Mouse (Mus musculus) kidney, adult 8-10 months (tissue): ENCODE data around the gene Atp1a1.

ENCODE experiments used
- DNase-seq, 2 experiments: peaks; one replicate each; pipeline ENCODE4 v3.0.0; 2022

The Atp1a1 gene

DNA sequence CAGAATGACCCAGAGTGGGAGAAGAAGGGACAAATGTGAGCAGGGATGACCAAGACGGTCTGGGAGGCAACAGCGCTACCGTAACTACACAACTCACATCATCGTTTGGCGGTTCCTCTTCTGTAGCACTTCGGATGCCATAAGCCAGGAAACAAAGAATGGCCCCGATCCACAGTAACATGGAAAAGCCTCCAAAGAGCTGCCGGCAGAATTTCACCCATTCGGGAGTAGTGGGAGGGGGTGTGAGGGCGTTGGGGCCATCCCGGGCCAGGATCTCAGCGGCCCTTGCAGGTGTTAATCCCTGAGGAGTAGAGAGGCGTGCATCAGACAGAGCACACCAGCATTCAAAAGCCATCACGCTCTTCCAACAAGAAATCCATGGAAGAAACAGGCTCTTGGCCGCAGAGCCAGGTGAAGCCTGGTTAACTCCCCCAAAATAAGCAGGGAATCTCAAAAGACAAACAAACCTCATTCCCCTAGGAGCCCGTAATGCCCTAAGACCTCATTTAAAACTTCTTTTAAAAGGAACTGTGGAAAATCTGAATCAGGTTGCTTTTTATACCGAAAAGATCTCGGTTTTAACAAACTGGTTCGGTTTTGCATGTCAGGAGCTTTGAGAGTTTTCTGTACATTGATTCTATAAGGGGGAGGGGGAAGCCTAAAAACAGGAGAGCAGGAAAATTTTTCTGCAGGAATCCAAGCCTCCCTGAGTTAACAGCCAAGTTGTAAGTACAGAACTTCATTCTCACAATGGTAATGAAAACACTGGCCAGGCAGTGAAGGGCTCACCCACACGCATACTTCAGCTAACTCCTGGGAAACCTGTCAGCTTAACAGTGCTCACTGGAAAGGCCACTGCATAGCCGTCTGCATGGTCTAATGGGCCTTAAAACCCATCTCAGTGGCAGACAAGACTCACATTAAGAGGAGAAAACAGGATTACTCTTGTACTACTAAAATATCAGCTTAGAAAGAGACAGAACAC lies 11.9 kb downstream of the Atp1a1 start:
- no peak for DNase-seq

DNA sequence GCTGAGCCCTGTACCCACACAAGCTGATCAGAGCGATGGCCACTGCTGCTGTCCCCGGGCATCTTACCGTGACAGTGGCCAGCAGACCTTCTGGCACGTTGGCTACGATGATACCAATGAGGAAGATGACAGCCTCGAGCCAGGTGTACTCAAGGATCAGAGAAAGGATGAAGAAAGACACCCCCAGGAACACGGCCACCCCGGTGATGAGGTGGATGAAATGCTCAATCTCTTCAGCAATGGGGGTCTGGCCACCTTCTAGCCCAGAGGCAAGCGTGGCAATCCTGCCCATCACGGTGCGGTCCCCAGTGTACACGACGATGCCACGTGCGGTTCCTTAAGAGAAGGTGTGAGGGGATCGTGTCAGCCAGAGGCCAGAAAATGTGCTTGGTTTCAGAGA lies 14.1 kb downstream of the Atp1a1 start:
- no peak for DNase-seq

- no peak for DNase-seq
These were observed 16.2 kb downstream of the Atp1a1 start for GRCm38 (mm10) chr3:101588299-101588698.

DNA sequence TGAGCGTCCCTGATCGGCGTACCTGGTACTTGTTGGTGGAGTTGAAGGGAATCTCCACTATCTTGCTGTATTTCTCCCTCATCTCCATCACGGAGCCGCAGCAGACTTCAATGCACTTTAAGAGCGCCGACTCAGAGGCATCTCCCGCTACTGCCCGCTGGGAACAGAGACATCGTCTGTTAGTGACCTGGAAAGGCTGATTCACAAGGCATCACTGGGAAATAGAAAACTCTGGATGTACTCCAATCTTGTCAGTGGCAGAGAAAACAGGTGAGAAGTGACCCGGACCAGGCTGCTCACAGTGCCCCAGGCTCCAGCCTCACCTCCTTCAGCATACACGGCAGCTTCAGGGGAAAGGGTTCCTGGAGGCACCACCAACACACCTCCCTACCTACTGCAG lies 17.7 kb downstream of the Atp1a1 start:
- no peak for DNase-seq

DNA sequence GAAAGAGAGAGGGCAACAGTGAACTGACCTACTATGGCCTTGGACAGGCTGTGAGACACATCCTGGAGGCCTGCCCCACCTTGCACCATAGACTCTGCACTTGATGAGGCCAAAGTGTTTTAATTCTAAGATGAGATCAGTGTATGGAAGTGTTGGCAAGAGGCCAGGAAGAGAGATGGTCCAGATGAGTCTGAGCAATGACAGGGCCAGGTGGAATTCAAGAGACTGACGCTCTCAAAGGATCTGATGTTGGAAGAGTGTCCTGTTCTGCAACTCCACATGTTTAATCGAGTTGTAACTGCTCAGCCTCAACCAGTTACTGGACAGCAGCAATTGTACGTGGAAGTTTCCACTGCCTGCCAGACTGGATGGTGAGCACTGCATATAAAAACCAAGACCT lies 26.4 kb downstream of the Atp1a1 start:
- DNase-seq, result peak in 1 of 2 experiments; percentile 26

GRCm38 (mm10) chr3:101577361-101577760 lies 27.1 kb downstream of the Atp1a1 start:
- peak; percentile 59 to 70 for DNase-seq

- peak in 1 of 2 experiments; percentile 17 for DNase-seq
These were observed 28.9 kb downstream of the Atp1a1 start for GRCm38 (mm10) chr3:101575527-101576085.

DNA sequence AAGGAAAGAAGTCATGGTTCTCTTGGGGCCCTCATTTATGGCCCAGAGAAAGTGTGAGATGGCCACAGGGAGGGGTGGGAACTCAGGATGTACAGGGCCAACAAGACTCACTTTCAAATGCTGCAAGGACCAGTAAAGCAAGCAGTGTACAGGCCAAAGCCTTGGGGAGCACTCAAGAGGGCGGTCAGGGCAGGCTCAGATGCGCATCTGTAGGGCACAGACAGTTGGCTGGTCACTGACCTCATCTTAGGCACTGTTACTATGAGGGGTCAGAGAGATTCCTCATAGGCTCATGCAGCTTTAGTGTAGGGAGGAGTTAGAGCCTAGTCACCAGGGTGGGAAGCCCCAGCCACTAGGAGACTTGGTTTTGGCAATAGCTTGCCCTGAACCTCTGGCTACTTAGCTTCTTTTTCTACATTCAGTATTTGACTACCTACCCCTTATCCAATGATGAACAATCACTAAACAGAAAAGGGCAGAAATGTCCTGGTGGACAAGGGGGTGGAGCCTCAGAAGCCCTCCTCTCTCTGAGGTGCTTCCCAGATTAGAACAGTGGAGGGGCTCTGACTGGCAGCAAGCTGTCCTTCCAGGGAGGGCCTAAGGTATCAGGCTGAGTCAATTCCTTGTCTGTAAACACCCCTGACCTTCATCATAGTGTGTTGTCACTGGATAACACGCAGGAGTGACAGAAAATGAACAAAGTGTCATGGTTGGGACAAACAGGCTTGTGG lies 29.9 kb downstream of the Atp1a1 start:
- DNase-seq, result peak in 1 of 2 experiments; percentile 22

DNA sequence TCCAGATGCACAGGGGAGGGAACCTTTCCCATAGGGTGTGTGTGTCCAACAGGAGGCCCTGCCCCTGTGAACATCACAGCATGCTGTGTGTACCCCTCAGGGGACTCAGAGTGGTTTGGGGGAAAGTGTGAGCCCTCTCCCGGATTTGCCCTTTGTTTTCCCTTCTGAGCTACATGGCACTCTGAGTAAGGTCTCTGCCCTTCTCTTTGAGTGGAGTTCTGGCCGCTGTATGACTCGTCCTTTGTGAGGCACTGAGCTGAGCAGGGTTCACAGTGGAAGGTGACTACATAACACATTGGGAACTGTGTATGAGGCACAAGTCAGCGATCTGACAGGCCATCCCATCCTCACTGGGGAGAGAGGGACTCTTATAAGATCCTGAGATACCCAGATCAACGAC lies 31.5 kb downstream of the Atp1a1 start:
- peak in 1 of 2 experiments; percentile 34 for DNase-seq

GRCm38 (mm10) chr3:101572174-101572626 lies 32.3 kb downstream of the Atp1a1 start:
- peak; percentile 86 to 93 for DNase-seq

GRCm38 (mm10) chr3:101571515-101572130 lies 32.9 kb downstream of the Atp1a1 start:
- peak in 1 of 2 experiments; percentile 4 for DNase-seq

- peak in 1 of 2 experiments; percentile 36 for DNase-seq
These were observed 33.6 kb downstream of the Atp1a1 start for GRCm38 (mm10) chr3:101570747-101571514.

- no peak for DNase-seq
These were observed 34.2 kb downstream of the Atp1a1 start for GRCm38 (mm10) chr3:101570246-101570645.

GRCm38 (mm10) chr3:101568627-101569026 lies 35.9 kb downstream of the Atp1a1 start:
- no peak for DNase-seq

DNA sequence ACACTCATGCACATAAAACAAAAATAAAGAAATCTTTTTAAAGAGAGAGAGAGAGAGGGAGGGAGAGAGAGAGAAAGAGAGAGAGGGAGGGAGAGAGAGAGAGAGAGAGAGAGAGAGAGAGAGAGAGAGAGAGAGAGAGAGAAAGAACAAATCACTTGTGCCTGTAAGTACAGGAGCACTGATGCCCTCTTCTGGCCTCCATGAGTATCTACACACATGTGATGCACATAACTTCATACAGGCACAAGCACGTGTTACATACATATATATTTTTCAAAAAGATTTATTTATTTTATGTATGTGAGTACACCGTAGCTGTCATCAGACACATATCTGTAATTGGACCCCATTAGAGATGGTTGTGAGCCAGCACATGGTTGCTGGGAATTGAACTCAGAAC lies 40.5 kb downstream of the Atp1a1 start:
- no peak for DNase-seq

- peak in 1 of 2 experiments; percentile 69 for DNase-seq
These were observed 41.8 kb downstream of the Atp1a1 start for GRCm38 (mm10) chr3:101562510-101563209.

DNA sequence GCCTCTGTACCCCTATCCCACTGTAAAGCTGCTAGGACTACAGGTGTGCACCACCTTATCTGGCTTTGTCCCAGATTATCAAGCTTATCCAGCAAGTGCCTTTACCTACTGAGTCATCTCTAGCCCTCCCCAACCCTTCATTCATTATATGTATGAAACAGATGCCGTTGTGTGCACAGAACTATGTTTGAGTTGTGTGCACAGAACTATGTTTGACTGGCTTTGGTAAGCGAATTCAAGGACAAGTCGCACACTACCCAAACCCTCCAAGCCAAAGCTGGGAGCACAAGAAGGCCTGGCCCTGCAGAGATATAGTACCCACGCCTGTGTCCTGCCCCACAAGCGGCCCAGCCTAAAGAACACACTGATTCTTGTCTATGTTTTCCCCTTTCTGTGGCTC lies 42.5 kb downstream of the Atp1a1 start:
- no peak for DNase-seq

DNA sequence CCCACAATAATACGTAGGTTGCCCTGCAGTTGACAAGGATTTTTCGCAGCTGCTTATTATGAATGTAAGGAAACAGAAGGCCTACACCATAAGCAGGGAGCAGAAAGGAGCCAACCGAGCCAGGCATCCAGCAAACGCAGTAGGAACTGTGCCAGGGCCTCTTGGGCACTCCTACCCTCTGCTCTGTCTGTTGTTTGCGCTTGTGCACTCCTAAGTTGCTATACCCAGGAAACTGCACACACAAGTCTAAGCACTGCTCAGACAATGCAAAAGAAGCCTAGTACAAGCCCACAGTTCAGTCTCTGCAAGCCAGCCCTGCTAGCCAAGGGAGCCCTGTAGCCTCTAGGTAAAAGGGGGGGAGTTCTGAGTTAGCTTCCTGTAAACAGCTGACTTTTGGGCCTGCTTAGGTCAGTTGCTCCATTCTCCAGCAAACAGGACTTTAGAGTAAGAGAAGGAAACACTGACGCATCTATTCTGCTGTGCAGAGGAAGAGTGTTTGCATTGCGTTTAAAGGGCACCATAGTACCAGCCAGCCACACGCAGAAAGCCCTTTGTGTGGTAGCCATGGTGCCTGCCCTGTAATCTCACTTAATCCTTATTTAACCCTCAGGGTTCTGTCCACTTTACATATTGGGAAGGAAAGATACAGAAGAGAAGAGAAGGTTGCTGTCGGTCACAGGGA lies 43.5 kb downstream of the Atp1a1 start:
- no peak for DNase-seq

DNA sequence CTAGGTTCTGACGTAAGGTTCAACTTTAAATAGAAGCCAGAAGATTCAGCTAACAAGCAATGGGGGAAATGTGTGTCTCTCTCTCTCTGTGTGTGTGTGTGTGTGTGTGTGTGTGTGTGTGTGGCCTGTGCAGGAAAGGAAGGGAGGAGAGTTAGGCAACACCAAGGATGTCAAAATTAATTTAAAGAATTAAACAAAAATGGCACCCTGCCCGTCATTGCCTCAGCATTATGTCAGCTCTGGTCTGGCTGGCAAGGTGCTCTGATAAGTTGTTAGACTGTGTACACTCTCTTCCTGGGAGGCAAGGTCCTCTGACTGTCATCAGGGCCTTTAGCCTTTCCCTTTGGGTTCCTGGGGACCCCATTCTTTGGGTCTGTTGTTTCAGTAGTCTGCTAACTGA lies 47.8 kb downstream of the Atp1a1 start:
- DNase-seq, result no peak
